Mouse (Mus musculus) embryonic facial prominence, embryonic 10.5 days (tissue): ENCODE data around the gene Lgals4. TPM values are rescaled to one million over a fixed set of nuclear protein-coding genes. Genes with fewer than 3 reads are reported as not detected.

Experiments used
- DNase-seq: peaks from one replicate; pipeline ENCODE4 v3.0.0-alpha.2; 2017; ENCODE audit warnings: low spot score
- H3K27ac ChIP-seq: fragments of 300-500 bp; sonication (generic); replicated peaks from 2 replicates; pipeline ENCODE4 v1.5.1; 2016; ENCODE audit warnings: mild to moderate bottlenecking
- H3K27me3 ChIP-seq: fragments of 300-500 bp; sonication (generic); replicated peaks from 2 replicates; pipeline ENCODE4 v1.6.1; 2016; ENCODE audit warnings: low read depth, mild to moderate bottlenecking; ENCODE audit not compliant: poor library complexity, severe bottlenecking
- H3K36me3 ChIP-seq: fragments of 300-500 bp; sonication (generic); replicated peaks from 2 replicates; pipeline ENCODE4 v1.6.1; 2016; ENCODE audit warnings: mild to moderate bottlenecking, moderate library complexity
- H3K4me1 ChIP-seq: fragments of 300-500 bp; sonication (generic); 2 replicates; pipeline ENCODE4 v1.6.1; 2016
- H3K4me3 ChIP-seq: fragments of 300-500 bp; sonication (generic); 2 replicates; pipeline ENCODE4 v1.5.1; 2016; ENCODE audit warnings: mild to moderate bottlenecking, moderate library complexity
- H3K9me3 ChIP-seq: fragments of 300-500 bp; sonication (generic); 2 replicates; pipeline ENCODE4 v1.6.1; 2016; ENCODE audit warnings: mild to moderate bottlenecking
- WGBS: fragments of 180-500 bp; shearing (Covaris S2); methylation state at CpG from one replicate; pipeline ENCODE4 v1.1.7; 2016; 5-methylcytosine and 5-hydroxymethylcytosine counted together
- polyA plus RNA-seq: library from polyadenylated mRNA; unstranded; fragments of >200 nt; fragmentation: Nextera tagmentation; extraction: Ambion mirVana; gene quantifications from 2 replicates; pipeline ENCODE4 v1.2.1, GENCODE M21; 2016

Lgals4 gene
- polyA plus RNA-seq, 1 experiment from 2014 or later = 4.4 TPM

GRCm38 (mm10) chr7:28799994-28800393, 33.7 kb upstream of the Lgals4 start:
- Histone ChIP-seq H3K36me3 (no peaks in the 10 kb centered on the region), H3K27me3 (no peaks in the 10 kb centered on the region), H3K9me3 (no peaks in the 10 kb centered on the region), H3K4me1 (peaks cover 49% of the 10 kb centered on the region), H3K4me3 (no peak overlapping the region), H3K27ac (no peak overlapping the region)
- DNase-seq = no peak
- WGBS = 94% methylated on average over 9 of the region's 9 CpGs

- no peaks in the 10 kb centered on the region for H3K9me3 ChIP-seq
- H3K4me3 ChIP-seq = no peak overlapping the region
- DNase-seq = no peak
- H3K27me3 ChIP-seq = no peaks in the 10 kb centered on the region
- H3K4me1 ChIP-seq = peaks cover 42% of the 10 kb centered on the region
- WGBS = 82% methylated on average over 3 of the region's 3 CpGs
- no peaks in the 10 kb centered on the region for H3K36me3 ChIP-seq
- peak overlapping the region; percentile 86 for H3K27ac ChIP-seq
These were observed 32.2 kb upstream of the Lgals4 start for GRCm38 (mm10) chr7:28801451-28801850.

GRCm38 (mm10) chr7:28801901-28802670, 31.6 kb upstream of the Lgals4 start:
- Histone ChIP-seq H3K36me3 (no peaks in the 10 kb centered on the region), H3K4me3 (peak overlapping the region; percentile 37), H3K4me1 (peaks cover 36% of the 10 kb centered on the region), H3K27me3 (no peaks in the 10 kb centered on the region), H3K27ac (peak overlapping the region; percentile 86), H3K9me3 (no peaks in the 10 kb centered on the region)
- WGBS = 29% methylated on average over 10 of the region's 10 CpGs
- DNase-seq = peak; percentile 64

GRCm38 (mm10) chr7:28802846-28803588, 30.6 kb upstream of the Lgals4 start:
- Histone ChIP-seq H3K9me3 (no peaks in the 10 kb centered on the region), H3K27me3 (no peaks in the 10 kb centered on the region), H3K36me3 (no peaks in the 10 kb centered on the region), H3K4me1 (peaks cover 43% of the 10 kb centered on the region), H3K27ac (peak overlapping the region; percentile 86), H3K4me3 (peak overlapping the region; percentile 37)
- peak; percentile 72 for DNase-seq
- 5% methylated on average over 10 of the region's 10 CpGs for WGBS

- WGBS = 56% methylated on average over 4 of the region's 4 CpGs
- Histone ChIP-seq H3K4me1 (peaks cover 48% of the 10 kb centered on the region), H3K9me3 (no peaks in the 10 kb centered on the region), H3K36me3 (no peaks in the 10 kb centered on the region), H3K27me3 (no peaks in the 10 kb centered on the region), H3K4me3 (no peak overlapping the region), H3K27ac (peak overlapping the region; percentile 86)
- no peak for DNase-seq
These were observed 29.9 kb upstream of the Lgals4 start for GRCm38 (mm10) chr7:28803756-28804155.

- H3K27ac ChIP-seq = 0 out of 2 replicates have a peak overlapping the region, but pooled peaks have one; percentile 35
- H3K36me3 ChIP-seq = peaks cover 2% of the 10 kb centered on the region
- no peaks in the 10 kb centered on the region for H3K9me3 ChIP-seq
- no peaks in the 10 kb centered on the region for H3K27me3 ChIP-seq
- WGBS = 86% methylated on average over 4 of the region's 4 CpGs
- DNase-seq = no peak
- peaks cover 40% of the 10 kb centered on the region for H3K4me1 ChIP-seq
- H3K4me3 ChIP-seq = no peak overlapping the region
These were observed 26.8 kb upstream of the Lgals4 start for GRCm38 (mm10) chr7:28806869-28807268.

GRCm38 (mm10) chr7:28807641-28808220, 25.9 kb upstream of the Lgals4 start:
- H3K4me3 ChIP-seq = peak overlapping the region; percentile 93
- 36% methylated on average over 6 of the region's 8 CpGs for WGBS
- H3K27ac ChIP-seq = peak overlapping the region; percentile 100
- DNase-seq = no peak
- no peaks in the 10 kb centered on the region for H3K27me3 ChIP-seq
- peaks cover 40% of the 10 kb centered on the region for H3K4me1 ChIP-seq
- H3K9me3 ChIP-seq = no peaks in the 10 kb centered on the region
- H3K36me3 ChIP-seq = peaks cover 11% of the 10 kb centered on the region

- WGBS = 3% methylated on average over 35 of the region's 35 CpGs
- no peak for DNase-seq
- Histone ChIP-seq H3K27me3 (no peaks in the 10 kb centered on the region), H3K4me3 (peak within 1 kb of the TSS; percentile 93), H3K36me3 (peaks cover 17% of the 10 kb centered on the region), H3K4me1 (peaks cover 40% of the 10 kb centered on the region), H3K27ac (peak within 1 kb of the TSS; percentile 100), H3K9me3 (no peaks in the 10 kb centered on the region)
These were observed 25.3 kb upstream of the Lgals4 start, which contains the start of gene Hnrnpl for GRCm38 (mm10) chr7:28808221-28808941. TSS of gene Hnrnpl (plus strand) at chr7:28808541.

GRCm38 (mm10) chr7:28808957-28809393, 24.7 kb upstream of the Lgals4 start:
- DNase-seq = peak; percentile 97
- H3K4me1 ChIP-seq = peaks cover 40% of the 10 kb centered on the region

GRCm38 (mm10) chr7:28809401-28810089, 24.1 kb upstream of the Lgals4 start:
- H3K9me3 ChIP-seq = no peaks in the 10 kb centered on the region
- peaks cover 42% of the 10 kb centered on the region for H3K4me1 ChIP-seq
- H3K36me3 ChIP-seq = peaks cover 29% of the 10 kb centered on the region
- under 1% methylated on average over 35 of the region's 35 CpGs for WGBS
- peak; percentile 87 for DNase-seq
- H3K27ac ChIP-seq = peak overlapping the region; percentile 100
- H3K4me3 ChIP-seq = peak overlapping the region; percentile 93
- H3K27me3 ChIP-seq = no peaks in the 10 kb centered on the region

More at GRCm38 (mm10) chr7:28808957-28809393, 24.7 kb upstream of the Lgals4 start:
- Histone ChIP-seq H3K36me3 (peaks cover 23% of the 10 kb centered on the region), H3K4me3 (peak overlapping the region; percentile 93), H3K27me3 (no peaks in the 10 kb centered on the region), H3K27ac (peak overlapping the region; percentile 100), H3K9me3 (no peaks in the 10 kb centered on the region)
- WGBS = under 1% methylated on average over 32 of the region's 32 CpGs

- WGBS = under 1% methylated on average over 70 of the region's 70 CpGs
- DNase-seq = peak; percentile 98
- Histone ChIP-seq H3K27ac (peak overlapping the region; percentile 100), H3K4me1 (peaks cover 48% of the 10 kb centered on the region), H3K4me3 (peak overlapping the region; percentile 93), H3K9me3 (no peaks in the 10 kb centered on the region), H3K36me3 (peaks cover 37% of the 10 kb centered on the region), H3K27me3 (no peaks in the 10 kb centered on the region)
These were observed 23.3 kb upstream of the Lgals4 start for GRCm38 (mm10) chr7:28810107-28811066.
